Mouse (Mus musculus) heart, adult 2 months (tissue): ENCODE data around the gene Top2b.

Experiments used
- CTCF ChIP-seq: fragments of 200-600 bp; IDR thresholded peaks from 2 replicates; pipeline ENCODE4 v1.8.1; 2022; ENCODE audit warnings: antibody characterized with exemption, mild to moderate bottlenecking, moderate library complexity
- EP300 ChIP-seq: fragments of 200-500 bp; IDR thresholded peaks from 2 replicates; pipeline ENCODE4 v1.6.1; 2011; ENCODE audit warnings: low read depth, low read length, control low read depth; ENCODE audit not compliant: insufficient read depth

GRCm38 (mm10) chr14:16444859-16445258 is 79.9 kb downstream of the Top2b start:
- TF ChIP-seq CTCF (no peak), EP300 (no peak)
